Mouse (Mus musculus) hindbrain, embryonic 11.5 days (tissue): ENCODE measurements around the gene Inpp5f. TPM values are rescaled to one million over a fixed set of nuclear protein-coding genes. Genes with fewer than 3 reads are reported as not detected.

Experiments used
- ATAC-seq: fragments of 200-750 bp; cut with Nextera tagmentation; 2 replicates; pipeline ENCODE4 v1.8.0; 2017; ENCODE audit warnings: mild to moderate bottlenecking, moderate TSS enrichment, moderate library complexity; ENCODE audit not compliant: low FRiP score
- DNase-seq: peaks from one replicate; pipeline ENCODE4 v3.0.0-alpha.2; 2015; ENCODE audit warnings: low spot score
- H3K27ac ChIP-seq: fragments of 300-500 bp; sonication (generic); 2 replicates; pipeline ENCODE4 v1.5.1; 2014; ENCODE audit warnings: mild to moderate bottlenecking, low read depth, low read length
- H3K27me3 ChIP-seq: fragments of 300-500 bp; sonication (generic); 2 replicates; pipeline ENCODE4 v1.6.1; 2014; ENCODE audit warnings: mild to moderate bottlenecking, low read length, moderate library complexity, mixed read lengths; ENCODE audit not compliant: control insufficient read depth, insufficient read depth
- H3K36me3 ChIP-seq: fragments of 300-500 bp; sonication (generic); 2 replicates; pipeline ENCODE4 v1.6.1; 2014; ENCODE audit warnings: mild to moderate bottlenecking, low read length, moderate library complexity, mixed read lengths; ENCODE audit not compliant: control insufficient read depth, insufficient read depth
- H3K4me1 ChIP-seq: fragments of 300-500 bp; sonication (generic); replicated peaks from 2 replicates; pipeline ENCODE4 v1.6.1; 2014; ENCODE audit warnings: low read length, mixed read lengths; ENCODE audit not compliant: control insufficient read depth, insufficient read depth
- H3K4me2 ChIP-seq: fragments of 300-500 bp; sonication (generic); replicated peaks from 2 replicates; pipeline ENCODE4 v1.6.1; 2014; ENCODE audit warnings: mild to moderate bottlenecking, low read depth, low read length
- H3K4me3 ChIP-seq: fragments of 300-500 bp; sonication (generic); 2 replicates; pipeline ENCODE4 v1.5.1; 2014; ENCODE audit warnings: low read depth, low read length
- H3K9ac ChIP-seq: fragments of 300-500 bp; sonication (generic); 2 replicates; pipeline ENCODE4 v1.6.1; 2014; ENCODE audit warnings: low read depth, low read length
- H3K9me3 ChIP-seq: fragments of 300-500 bp; sonication (generic); 2 replicates; pipeline ENCODE4 v1.6.1; 2016; ENCODE audit warnings: low read length; ENCODE audit not compliant: control insufficient read depth
- WGBS: fragments of 180-500 bp; shearing (Covaris S2); extraction: QIAGEN DNeasy Blood & Tissue Kit; methylation state at CpG from one replicate; pipeline ENCODE4 v1.1.7; 2014; 5-methylcytosine and 5-hydroxymethylcytosine counted together
- polyA plus RNA-seq: library from polyadenylated mRNA; unstranded; fragments of >200 nt; fragmentation: Nextera tagmentation; extraction: Ambion mirVana; gene quantifications from 2 replicates; pipeline ENCODE4 v1.2.1, GENCODE M21; 2014

Gene Inpp5f
- polyA plus RNA-seq, 1 experiment from 2014 or later, result 134 TPM

DNA sequence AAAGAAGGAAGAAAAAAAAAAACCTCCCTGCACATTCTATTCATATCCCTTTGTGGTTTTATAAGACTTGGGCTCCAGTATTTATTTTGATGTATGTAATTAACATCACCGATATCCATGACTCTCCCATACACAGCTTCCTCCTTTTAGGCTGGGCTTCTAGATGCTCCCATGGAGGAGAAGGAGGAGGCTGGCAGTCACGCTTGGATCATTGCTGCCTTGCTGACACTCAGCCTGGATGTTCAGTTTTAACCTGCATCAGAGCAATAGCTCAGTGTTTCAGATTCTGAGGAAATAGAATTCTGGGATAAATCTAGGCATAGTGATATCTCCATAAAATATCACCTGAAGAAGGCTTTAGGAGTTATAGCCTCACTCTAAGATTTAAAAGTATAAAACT is 14.3 kb downstream of the Inpp5f start:
- no peak for ATAC-seq
- Histone ChIP-seq H3K27ac (no peak overlapping the region), H3K4me2 (no peak overlapping the region), H3K9ac (no peak overlapping the region), H3K27me3 (no peaks in the 10 kb centered on the region), H3K36me3 (no peaks in the 10 kb centered on the region), H3K4me1 (no peaks in the 10 kb centered on the region), H3K9me3 (no peaks in the 10 kb centered on the region), H3K4me3 (no peak overlapping the region)
- DNase-seq, result no peak
- WGBS, result 94% methylated on average over 2 of the region's 2 CpGs

- no peaks in the 10 kb centered on the region for H3K4me1 ChIP-seq
- H3K36me3 ChIP-seq, result no peaks in the 10 kb centered on the region
- no peak overlapping the region for H3K4me2 ChIP-seq
- H3K27ac ChIP-seq, result no peak overlapping the region
- no peaks in the 10 kb centered on the region for H3K27me3 ChIP-seq
- DNase-seq (no peak), ATAC-seq (no peak)
- WGBS, result 83% methylated on average over 4 of the region's 5 CpGs
- no peak overlapping the region for H3K9ac ChIP-seq
- H3K9me3 ChIP-seq, result no peaks in the 10 kb centered on the region
- no peak overlapping the region for H3K4me3 ChIP-seq
Measured at GRCm38 (mm10) chr7:128626601-128627000, 15.5 kb downstream of the Inpp5f start.

DNA sequence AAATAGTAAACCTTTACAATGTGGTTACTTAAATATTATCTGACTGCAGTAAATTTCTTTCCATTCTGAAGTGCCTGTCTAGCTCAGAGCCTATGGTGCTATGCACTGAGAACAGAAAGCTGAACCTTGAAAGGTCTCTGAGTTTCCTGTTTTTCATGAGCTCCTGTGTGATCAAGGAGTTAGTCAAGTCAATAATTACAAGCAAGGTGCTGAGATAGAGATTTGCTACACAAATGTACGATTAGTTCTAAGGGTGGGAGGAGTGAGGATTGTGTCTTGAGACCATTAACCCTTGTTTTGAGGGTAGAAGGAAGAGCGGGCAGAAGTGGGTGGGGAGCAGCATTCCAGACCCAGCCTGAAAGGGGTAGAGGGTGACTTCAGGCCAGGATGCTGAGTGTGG is 16.1 kb downstream of the Inpp5f start:
- Histone ChIP-seq H3K36me3 (no peaks in the 10 kb centered on the region), H3K9ac (no peak overlapping the region), H3K27me3 (no peaks in the 10 kb centered on the region), H3K4me3 (no peak overlapping the region), H3K27ac (no peak overlapping the region), H3K9me3 (no peaks in the 10 kb centered on the region), H3K4me2 (no peak overlapping the region), H3K4me1 (no peaks in the 10 kb centered on the region)
- ATAC-seq (no peak), DNase-seq (no peak)
- WGBS, result 83% methylated on average over 2 of the region's 2 CpGs

DNA sequence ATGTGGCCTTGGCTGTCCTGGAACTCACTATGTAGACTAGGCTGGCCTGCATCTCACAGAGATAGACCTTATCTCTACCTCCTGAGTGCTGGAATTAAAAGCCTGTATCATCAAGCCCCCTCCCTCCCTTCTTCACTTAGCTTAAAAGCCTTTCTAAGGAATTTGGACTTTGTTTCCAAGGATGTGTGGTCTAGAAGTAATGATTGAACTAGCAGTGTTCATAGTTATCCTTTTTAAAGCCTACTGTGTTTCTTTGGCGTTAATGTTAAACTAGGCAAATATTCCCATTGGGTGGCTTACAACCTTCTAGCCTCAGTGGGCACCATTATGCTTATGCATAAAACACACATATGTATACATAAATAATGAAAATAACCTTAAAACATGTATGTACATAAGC is 16.6 kb downstream of the Inpp5f start:
- Histone ChIP-seq H3K4me3 (no peak overlapping the region), H3K27me3 (no peaks in the 10 kb centered on the region), H3K27ac (no peak overlapping the region), H3K9me3 (no peaks in the 10 kb centered on the region), H3K4me1 (no peaks in the 10 kb centered on the region), H3K9ac (no peak overlapping the region), H3K36me3 (no peaks in the 10 kb centered on the region), H3K4me2 (no peak overlapping the region)
- 89% methylated on average over 1 of the region's 1 CpGs for WGBS
- ATAC-seq, result no peak
- DNase-seq, result no peak

GRCm38 (mm10) chr7:128633156-128633555 is 22.0 kb downstream of the Inpp5f start:
- no peak overlapping the region for H3K9ac ChIP-seq
- no peaks in the 10 kb centered on the region for H3K36me3 ChIP-seq
- ATAC-seq (no peak), DNase-seq (no peak)
- 90% methylated on average over 3 of the region's 4 CpGs for WGBS
- H3K4me3 ChIP-seq, result no peak overlapping the region
- H3K27me3 ChIP-seq, result no peaks in the 10 kb centered on the region
- H3K9me3 ChIP-seq, result no peaks in the 10 kb centered on the region
- H3K4me2 ChIP-seq, result no peak overlapping the region
- H3K4me1 ChIP-seq, result no peaks in the 10 kb centered on the region
- no peak overlapping the region for H3K27ac ChIP-seq

GRCm38 (mm10) chr7:128639925-128640485 is 28.9 kb downstream of the Inpp5f start:
- H3K4me1 ChIP-seq, result no peaks in the 10 kb centered on the region
- 90% methylated on average over 5 of the region's 5 CpGs for WGBS
- no peaks in the 10 kb centered on the region for H3K36me3 ChIP-seq
- DNase-seq, result no peak
- H3K4me2 ChIP-seq, result no peak overlapping the region
- H3K9me3 ChIP-seq, result no peaks in the 10 kb centered on the region
- H3K27ac ChIP-seq, result no peak overlapping the region
- H3K9ac ChIP-seq, result no peak overlapping the region
- H3K27me3 ChIP-seq, result no peaks in the 10 kb centered on the region
- no peak overlapping the region for H3K4me3 ChIP-seq
- no peak for ATAC-seq

GRCm38 (mm10) chr7:128641571-128641970 is 30.4 kb downstream of the Inpp5f start:
- Histone ChIP-seq H3K27me3 (no peaks in the 10 kb centered on the region), H3K27ac (no peak overlapping the region), H3K9me3 (no peaks in the 10 kb centered on the region), H3K4me1 (no peaks in the 10 kb centered on the region), H3K4me2 (no peak overlapping the region), H3K4me3 (no peak overlapping the region), H3K36me3 (no peaks in the 10 kb centered on the region), H3K9ac (no peak overlapping the region)
- 93% methylated on average over 7 of the region's 7 CpGs for WGBS
- ATAC-seq (no peak), DNase-seq (no peak)

DNA sequence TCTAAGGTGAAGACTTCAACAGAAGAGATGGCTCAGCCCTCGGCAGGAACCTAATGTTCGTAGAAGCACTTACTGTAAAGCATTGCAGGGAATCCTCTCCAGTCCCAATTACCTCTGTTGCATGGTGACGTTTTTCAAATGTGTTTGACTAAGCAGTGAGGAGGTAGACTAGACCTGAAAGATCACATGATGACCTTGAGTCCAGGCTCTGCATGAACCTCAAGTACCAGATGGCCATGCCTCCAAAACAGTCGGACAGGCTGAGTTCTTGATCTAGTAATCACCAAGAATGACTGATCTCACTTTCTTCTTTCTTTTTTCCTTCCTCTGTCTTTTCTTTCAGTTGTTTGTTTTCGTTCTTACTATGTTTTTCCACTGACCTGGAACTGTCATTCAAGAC is 31.3 kb downstream of the Inpp5f start:
- Histone ChIP-seq H3K4me2 (no peak overlapping the region), H3K9ac (no peak overlapping the region), H3K36me3 (no peaks in the 10 kb centered on the region), H3K9me3 (no peaks in the 10 kb centered on the region), H3K4me3 (no peak overlapping the region), H3K4me1 (no peaks in the 10 kb centered on the region), H3K27me3 (no peaks in the 10 kb centered on the region), H3K27ac (no peak overlapping the region)
- WGBS, result 69% methylated on average over 5 of the region's 5 CpGs
- ATAC-seq (no peak), DNase-seq (no peak)

DNA sequence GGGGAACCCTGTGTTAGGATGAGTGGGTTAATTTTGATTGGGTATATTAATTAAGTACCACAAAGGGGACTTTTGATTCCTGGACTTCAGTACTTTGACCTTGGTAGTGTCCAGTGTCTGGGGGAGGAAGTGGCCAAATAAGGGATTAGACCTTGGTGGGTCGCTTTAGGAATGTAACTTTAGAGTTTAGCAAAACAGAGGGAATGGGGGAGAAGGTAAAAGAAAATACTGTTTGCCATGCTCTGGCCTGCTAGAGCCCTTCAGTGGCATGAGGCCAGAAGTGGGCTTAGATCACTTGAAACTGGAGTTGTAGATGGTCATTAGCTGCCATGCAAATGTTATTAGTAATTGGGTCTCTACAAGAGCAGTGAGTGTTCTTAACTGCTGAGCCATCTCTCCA is 45.8 kb downstream of the Inpp5f start:
- no peak for ATAC-seq
- H3K36me3 ChIP-seq, result no peaks in the 10 kb centered on the region
- H3K27me3 ChIP-seq, result no peaks in the 10 kb centered on the region
- 65% methylated on average over 1 of the region's 1 CpGs for WGBS
- no peaks in the 10 kb centered on the region for H3K9me3 ChIP-seq
- no peak overlapping the region for H3K9ac ChIP-seq
- H3K4me1 ChIP-seq, result no peaks in the 10 kb centered on the region
- H3K27ac ChIP-seq, result no peak overlapping the region
- no peak overlapping the region for H3K4me2 ChIP-seq
- H3K4me3 ChIP-seq, result no peak overlapping the region
- DNase-seq, result no peak
